ENCODE assay signal across 22 mouse cellular contexts in the genomic region with DNA sequence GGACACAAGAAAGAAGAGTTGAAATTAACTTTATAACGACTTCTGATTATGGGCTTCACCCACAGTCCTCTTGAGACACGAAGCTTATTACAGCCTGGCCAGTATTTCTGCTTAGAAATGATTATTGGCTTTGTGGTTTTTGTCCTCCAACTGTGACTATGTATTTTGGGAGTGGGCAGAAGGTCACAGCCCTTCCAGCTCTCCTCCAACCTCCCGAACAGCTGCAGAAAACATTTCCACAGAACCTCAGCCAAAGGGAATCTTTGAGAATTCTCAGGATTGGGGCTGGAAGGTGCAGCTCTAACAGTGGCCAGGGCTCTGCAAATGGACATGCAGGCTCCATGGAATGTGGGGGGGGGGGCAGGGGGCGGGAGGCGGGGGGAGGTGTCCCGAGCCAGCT.
"Had no signal": no experiment of that assay in that cellular context is flagged by ENCODE, and none has a peak within 500 bp of the region (broad histone marks: within the 10 kb centered on the region; RNA-seq: fewer than 3 reads in every experiment).

No protein-coding gene starts in this region.

- ATAC-seq: hindbrain, postnatal 0 days; intestine, embryonic 16.5 days; liver, embryonic 12.5 days had no signal

- H3K36me3 ChIP-seq: heart, embryonic 10.5 days; heart, embryonic 12.5 days; hindbrain, embryonic 13.5 days; hindbrain, embryonic 15.5 days; limb, embryonic 12.5 days; liver, embryonic 12.5 days had no signal

- H3K9ac ChIP-seq: heart, embryonic 12.5 days; hindbrain, embryonic 13.5 days; hindbrain, embryonic 15.5 days; limb, embryonic 12.5 days; liver, embryonic 12.5 days; liver, embryonic 14.5 days had no signal

- H3K4me2 ChIP-seq: heart, embryonic 12.5 days; hindbrain, embryonic 13.5 days; hindbrain, embryonic 15.5 days; limb, embryonic 12.5 days; liver, embryonic 12.5 days had no signal

- DNase-seq: gastrocnemius, postnatal 14 days; gastrocnemius, postnatal 36 days; heart, adult 11 months; heart, postnatal 10 days; heart, postnatal 36 days; kidney, adult 11 months; kidney, adult 2 months; kidney, adult 9 months; kidney, postnatal 10 days; kidney, postnatal 25 days; layer of hippocampus, adult 9-11 months; layer of hippocampus, postnatal 36 days; left cerebral cortex, postnatal 4 days had no signal

- H3K27me3 ChIP-seq: hindbrain, embryonic 13.5 days; limb, embryonic 12.5 days; liver, embryonic 12.5 days had no signal

- H3K4me3 ChIP-seq: heart, embryonic 10.5 days; heart, embryonic 12.5 days; hindbrain, embryonic 13.5 days; hindbrain, embryonic 15.5 days; limb, embryonic 12.5 days; liver, embryonic 12.5 days had no signal

- H3K4me1 ChIP-seq: heart, embryonic 10.5 days; heart, embryonic 12.5 days; liver, embryonic 12.5 days had no signal

- H3K9me3 ChIP-seq: heart, embryonic 10.5 days; heart, embryonic 12.5 days; hindbrain, embryonic 13.5 days; hindbrain, embryonic 15.5 days; limb, embryonic 12.5 days; liver, embryonic 12.5 days had no signal

- H3K27ac ChIP-seq: heart, embryonic 10.5 days; hindbrain, embryonic 13.5 days; hindbrain, embryonic 15.5 days; hindbrain, postnatal 0 days; limb, embryonic 12.5 days; liver, embryonic 12.5 days; liver, embryonic 14.5 days had no signal
